Mouse (Mus musculus) hindbrain, postnatal 0 days (tissue): Measurements from ENCODE around the gene Sox4. TPM values are rescaled to one million over a fixed set of nuclear protein-coding genes. Genes with fewer than 3 reads are reported as not detected.

Source experiments
- ATAC-seq: fragments of 200-750 bp; cut with Nextera tagmentation; 2 replicates; pipeline ENCODE4 v1.8.0; 2017; ENCODE audit warnings: mild to moderate bottlenecking, moderate TSS enrichment, moderate library complexity
- DNase-seq: peaks from one replicate; pipeline ENCODE4 v3.0.0-alpha.2; 2015; ENCODE audit warnings: low spot score
- H3K27ac ChIP-seq: fragments of 300-500 bp; sonication (generic); 2 replicates; pipeline ENCODE4 v1.5.1; 2014; ENCODE audit warnings: mild to moderate bottlenecking
- H3K27me3 ChIP-seq: fragments of 300-500 bp; sonication (generic); 2 replicates; pipeline ENCODE4 v1.6.1; 2014; ENCODE audit warnings: low read length, mixed read lengths; ENCODE audit not compliant: insufficient read depth
- H3K36me3 ChIP-seq: fragments of 300-500 bp; sonication (generic); 2 replicates; pipeline ENCODE4 v1.6.1; 2014; ENCODE audit warnings: low read length, mixed read lengths; ENCODE audit not compliant: insufficient read depth
- H3K4me1 ChIP-seq: fragments of 300-500 bp; sonication (generic); 2 replicates; pipeline ENCODE4 v1.6.1; 2014; ENCODE audit warnings: antibody characterized with exemption, low read length, mixed read lengths; ENCODE audit not compliant: insufficient read depth
- H3K4me2 ChIP-seq: fragments of 300-500 bp; sonication (generic); 2 replicates; pipeline ENCODE4 v1.6.1; 2014; ENCODE audit warnings: low read depth, mild to moderate bottlenecking, low read length, moderate library complexity, mixed read lengths
- H3K4me3 ChIP-seq: fragments of 300-500 bp; sonication (generic); 2 replicates; pipeline ENCODE4 v1.5.1; 2014; ENCODE audit warnings: low read length
- H3K9ac ChIP-seq: fragments of 300-500 bp; sonication (generic); replicated peaks from 2 replicates; pipeline ENCODE4 v1.6.1; 2014; ENCODE audit warnings: mild to moderate bottlenecking, low read length, moderate library complexity, mixed read lengths
- H3K9me3 ChIP-seq: fragments of 300-500 bp; sonication (generic); 2 replicates; pipeline ENCODE4 v1.6.1; 2016; ENCODE audit warnings: low read length, mixed read lengths
- CTCF ChIP-seq: IDR thresholded peaks from 2 replicates; pipeline ENCODE4 v1.5.1; 2016; ENCODE audit warnings: antibody characterized with exemption, control low read depth, low read depth
- WGBS: fragments of 180-500 bp; shearing (Covaris S2); extraction: QIAGEN DNeasy Blood & Tissue Kit; methylation state at CpG from one replicate; pipeline ENCODE4 v1.1.7; 2014; 5-methylcytosine and 5-hydroxymethylcytosine counted together
- polyA plus RNA-seq: library from polyadenylated mRNA; unstranded; fragments of >200 nt; fragmentation: Nextera tagmentation; extraction: Ambion mirVana; gene quantifications from 2 replicates; pipeline ENCODE4 v1.2.1, GENCODE M21; 2015
- total RNA-seq: library from RNA; depleted of rRNA; stranded (reverse); fragments of >200 nt; gene quantifications from 2 replicates; pipeline ENCODE4 v1.2.3, GENCODE M21; 2014

Gene Sox4
- total and polyA plus RNA-seq, 2 experiments from 2014 or later: 100 to 127 TPM

GRCm38 (mm10) chr13:28906981-28907380 is 46.5 kb downstream of the Sox4 start:
- H3K9me3 ChIP-seq: no peaks in the 10 kb centered on the region
- no peaks in the 10 kb centered on the region for H3K4me1 ChIP-seq
- no peaks in the 10 kb centered on the region for H3K27me3 ChIP-seq
- no peak for ATAC-seq
- H3K4me3 ChIP-seq: no peak overlapping the region
- no peak overlapping the region for H3K9ac ChIP-seq
- WGBS: 90% methylated on average over 10 of the region's 10 CpGs
- no peak for DNase-seq
- H3K36me3 ChIP-seq: no peaks in the 10 kb centered on the region
- no peak overlapping the region for H3K27ac ChIP-seq
- no peak overlapping the region for H3K4me2 ChIP-seq
- no peak for TF ChIP-seq CTCF
